Mouse (Mus musculus) forebrain, embryonic 16.5 days (tissue): ENCODE results near the gene Map3k20. TPM values are rescaled to one million over a fixed set of nuclear protein-coding genes. Genes with fewer than 3 reads are reported as not detected.

Experiments used
- ATAC-seq: fragments of 200-750 bp; cut with Nextera tagmentation; 2 replicates; pipeline ENCODE4 v1.8.0; 2017; ENCODE audit warnings: mild to moderate bottlenecking, moderate library complexity
- H3K27ac ChIP-seq: fragments of 300-500 bp; sonication (generic); 2 replicates; pipeline ENCODE4 v1.5.1; 2014; ENCODE audit warnings: low read length, control low read depth
- H3K27me3 ChIP-seq: fragments of 300-500 bp; sonication (generic); replicated peaks from 2 replicates; pipeline ENCODE4 v1.6.1; 2014; ENCODE audit warnings: low read length; ENCODE audit not compliant: control insufficient read depth, insufficient read depth
- H3K36me3 ChIP-seq: fragments of 300-500 bp; sonication (generic); 2 replicates; pipeline ENCODE4 v1.6.1; 2014; ENCODE audit not compliant: control insufficient read depth, insufficient read depth
- H3K4me1 ChIP-seq: fragments of 300-500 bp; sonication (generic); replicated peaks from 2 replicates; pipeline ENCODE4 v1.6.1; 2014; ENCODE audit warnings: low read length; ENCODE audit not compliant: control insufficient read depth, insufficient read depth
- H3K4me2 ChIP-seq: fragments of 300-500 bp; sonication (generic); 2 replicates; pipeline ENCODE4 v1.6.1; 2014; ENCODE audit warnings: mild to moderate bottlenecking, low read length, control low read depth
- H3K4me3 ChIP-seq: fragments of 300-500 bp; sonication (generic); replicated peaks from 2 replicates; pipeline ENCODE4 v1.5.1; 2014; ENCODE audit warnings: mild to moderate bottlenecking, low read length, control low read depth
- H3K9ac ChIP-seq: fragments of 300-500 bp; sonication (generic); replicated peaks from 2 replicates; pipeline ENCODE4 v1.6.1; 2014; ENCODE audit warnings: low read depth, low read length, control low read depth
- H3K9me3 ChIP-seq: fragments of 300-500 bp; sonication (generic); 2 replicates; pipeline ENCODE4 v1.6.1; 2016; ENCODE audit warnings: low read length; ENCODE audit not compliant: control insufficient read depth
- WGBS: fragments of 180-500 bp; shearing (Covaris S2); extraction: QIAGEN DNeasy Blood & Tissue Kit; methylation state at CpG from one replicate; pipeline ENCODE4 v1.1.7; 2014; 5-methylcytosine and 5-hydroxymethylcytosine counted together
- polyA plus RNA-seq: library from polyadenylated mRNA; unstranded; fragments of >200 nt; fragmentation: Nextera tagmentation; extraction: Ambion mirVana; gene quantifications from 2 replicates; pipeline ENCODE4 v1.2.1, GENCODE M21; 2015

The Map3k20 gene
- polyA plus RNA-seq, 1 experiment from 2014 or later: 4.2 TPM

- ATAC-seq: no peak
- WGBS: 38% methylated on average over 12 of the region's 12 CpGs
- H3K36me3 ChIP-seq: no peaks in the 10 kb centered on the region
- H3K4me1 ChIP-seq: 0 out of 2 replicates have a peak, but pooled peaks cover 3% of the 10 kb centered on the region
- no peak overlapping the region for H3K27ac ChIP-seq
- H3K4me2 ChIP-seq: peak overlapping the region; percentile 31
- no peak overlapping the region for H3K9ac ChIP-seq
- H3K9me3 ChIP-seq: no peaks in the 10 kb centered on the region
- H3K27me3 ChIP-seq: no peaks in the 10 kb centered on the region
- H3K4me3 ChIP-seq: no peak overlapping the region
These were observed 39.0 kb downstream of the Map3k20 start for GRCm38 (mm10) chr2:72324436-72324835.

GRCm38 (mm10) chr2:72326491-72326890 lies 41.1 kb downstream of the Map3k20 start:
- no peak overlapping the region for H3K4me2 ChIP-seq
- no peak overlapping the region for H3K27ac ChIP-seq
- H3K4me3 ChIP-seq: no peak overlapping the region
- H3K27me3 ChIP-seq: no peaks in the 10 kb centered on the region
- no peaks in the 10 kb centered on the region for H3K36me3 ChIP-seq
- no peak overlapping the region for H3K9ac ChIP-seq
- H3K4me1 ChIP-seq: 0 out of 2 replicates have a peak, but pooled peaks cover 3% of the 10 kb centered on the region
- no peaks in the 10 kb centered on the region for H3K9me3 ChIP-seq
- ATAC-seq: peak; percentile 38
- WGBS: 28% methylated on average over 6 of the region's 6 CpGs

DNA sequence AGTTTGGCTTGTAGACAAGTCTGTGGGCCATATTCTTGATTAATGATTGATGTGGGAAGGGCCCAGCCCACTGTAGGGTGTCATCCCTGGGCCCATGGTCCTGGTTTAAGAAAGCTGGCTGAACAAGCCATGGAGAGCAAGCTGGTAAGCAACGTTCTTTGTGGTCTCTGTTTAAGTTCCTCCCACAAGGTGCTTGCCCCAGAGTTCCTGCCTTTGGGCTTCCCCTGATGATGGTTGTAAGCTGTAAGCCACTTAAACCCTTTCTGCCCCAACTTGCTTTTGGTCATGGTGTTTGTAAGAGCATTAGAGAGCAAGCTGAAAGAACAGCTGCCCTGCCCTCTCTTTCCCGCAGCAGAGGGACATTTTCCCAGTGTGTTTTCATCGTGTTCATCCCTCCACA lies 43.0 kb downstream of the Map3k20 start:
- 63% methylated on average over 3 of the region's 3 CpGs for WGBS
- Histone ChIP-seq H3K27me3 (no peaks in the 10 kb centered on the region), H3K4me2 (no peak overlapping the region), H3K9ac (no peak overlapping the region), H3K9me3 (no peaks in the 10 kb centered on the region), H3K27ac (no peak overlapping the region), H3K4me3 (no peak overlapping the region), H3K36me3 (no peaks in the 10 kb centered on the region), H3K4me1 (0 out of 2 replicates have a peak, but pooled peaks cover 3% of the 10 kb centered on the region)
- ATAC-seq: no peak

GRCm38 (mm10) chr2:72330955-72331481 lies 45.6 kb downstream of the Map3k20 start:
- no peak overlapping the region for H3K4me3 ChIP-seq
- ATAC-seq: no peak
- no peaks in the 10 kb centered on the region for H3K9me3 ChIP-seq
- WGBS: 84% methylated on average over 12 of the region's 12 CpGs
- 0 out of 2 replicates have a peak, but pooled peaks cover 1% of the 10 kb centered on the region for H3K4me1 ChIP-seq
- no peak overlapping the region for H3K9ac ChIP-seq
- no peak overlapping the region for H3K4me2 ChIP-seq
- no peaks in the 10 kb centered on the region for H3K27me3 ChIP-seq
- no peak overlapping the region for H3K27ac ChIP-seq
- H3K36me3 ChIP-seq: no peaks in the 10 kb centered on the region

DNA sequence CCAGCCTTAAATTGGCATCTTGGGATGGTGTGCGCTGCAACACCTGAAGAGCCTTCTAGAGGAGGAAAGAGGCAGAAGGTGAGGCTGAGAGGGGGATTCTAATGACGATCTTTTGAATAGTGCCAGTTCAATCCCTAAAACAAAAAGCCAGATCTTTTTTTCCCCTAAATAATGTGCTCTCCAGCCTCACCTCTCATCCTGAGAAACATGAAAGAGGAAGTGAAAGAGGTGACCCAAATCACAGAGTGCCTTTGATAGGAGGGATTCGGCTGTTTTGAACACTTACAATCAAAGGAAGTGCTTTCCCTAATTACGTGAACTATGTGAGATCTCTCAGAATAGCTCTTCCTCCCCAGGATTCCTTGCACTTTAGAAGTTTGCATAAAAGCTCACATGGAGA lies 46.6 kb downstream of the Map3k20 start:
- H3K4me3 ChIP-seq: no peak overlapping the region
- no peaks in the 10 kb centered on the region for H3K9me3 ChIP-seq
- no peaks in the 10 kb centered on the region for H3K27me3 ChIP-seq
- H3K4me2 ChIP-seq: no peak overlapping the region
- WGBS: 40% methylated on average over 4 of the region's 4 CpGs
- no peaks in the 10 kb centered on the region for H3K4me1 ChIP-seq
- ATAC-seq: no peak
- H3K9ac ChIP-seq: no peak overlapping the region
- no peaks in the 10 kb centered on the region for H3K36me3 ChIP-seq
- H3K27ac ChIP-seq: no peak overlapping the region

GRCm38 (mm10) chr2:72333210-72333609 lies 47.8 kb downstream of the Map3k20 start:
- WGBS: 83% methylated on average over 3 of the region's 3 CpGs
- H3K4me1 ChIP-seq: no peaks in the 10 kb centered on the region
- no peak overlapping the region for H3K27ac ChIP-seq
- no peak overlapping the region for H3K4me3 ChIP-seq
- H3K9ac ChIP-seq: no peak overlapping the region
- no peak overlapping the region for H3K4me2 ChIP-seq
- no peaks in the 10 kb centered on the region for H3K27me3 ChIP-seq
- no peak for ATAC-seq
- H3K9me3 ChIP-seq: no peaks in the 10 kb centered on the region
- H3K36me3 ChIP-seq: no peaks in the 10 kb centered on the region

- Histone ChIP-seq H3K27ac (no peak overlapping the region), H3K4me3 (no peak overlapping the region), H3K9me3 (peaks cover 1% of the 10 kb centered on the region; the same call in 1 of the 2 replicates), H3K36me3 (no peaks in the 10 kb centered on the region), H3K4me1 (no peaks in the 10 kb centered on the region), H3K9ac (no peak overlapping the region), H3K4me2 (no peak overlapping the region), H3K27me3 (no peaks in the 10 kb centered on the region)
- 92% methylated on average over 3 of the region's 3 CpGs for WGBS
- no peak for ATAC-seq
These were observed 51.4 kb downstream of the Map3k20 start for GRCm38 (mm10) chr2:72336840-72337239.

- Histone ChIP-seq H3K9ac (no peak overlapping the region), H3K4me2 (no peak overlapping the region), H3K27me3 (no peaks in the 10 kb centered on the region), H3K27ac (no peak overlapping the region), H3K4me1 (no peaks in the 10 kb centered on the region), H3K9me3 (peaks cover 4% of the 10 kb centered on the region; the same call in 1 of the 2 replicates), H3K36me3 (no peaks in the 10 kb centered on the region), H3K4me3 (no peak overlapping the region)
- no peak for ATAC-seq
- 88% methylated on average over 3 of the region's 3 CpGs for WGBS
These were observed 59.8 kb downstream of the Map3k20 start for GRCm38 (mm10) chr2:72345281-72345680.

GRCm38 (mm10) chr2:72351329-72351728 lies 65.9 kb downstream of the Map3k20 start:
- no peak overlapping the region for H3K4me3 ChIP-seq
- 75% methylated on average over 5 of the region's 5 CpGs for WGBS
- no peak for ATAC-seq
- no peak overlapping the region for H3K9ac ChIP-seq
- no peak overlapping the region for H3K27ac ChIP-seq
- no peaks in the 10 kb centered on the region for H3K36me3 ChIP-seq
- no peaks in the 10 kb centered on the region for H3K9me3 ChIP-seq
- H3K4me1 ChIP-seq: no peaks in the 10 kb centered on the region
- no peaks in the 10 kb centered on the region for H3K27me3 ChIP-seq
- no peak overlapping the region for H3K4me2 ChIP-seq

- no peak overlapping the region for H3K4me2 ChIP-seq
- H3K9ac ChIP-seq: no peak overlapping the region
- no peak for ATAC-seq
- no peaks in the 10 kb centered on the region for H3K4me1 ChIP-seq
- no peaks in the 10 kb centered on the region for H3K36me3 ChIP-seq
- no peak overlapping the region for H3K4me3 ChIP-seq
- WGBS: 93% methylated on average over 8 of the region's 8 CpGs
- no peaks in the 10 kb centered on the region for H3K9me3 ChIP-seq
- no peak overlapping the region for H3K27ac ChIP-seq
- H3K27me3 ChIP-seq: no peaks in the 10 kb centered on the region
These were observed 66.3 kb downstream of the Map3k20 start for GRCm38 (mm10) chr2:72351776-72352175.
